Mouse (Mus musculus): ENCODE results near the gene Slco4a1.

Gene Slco4a1

DNA sequence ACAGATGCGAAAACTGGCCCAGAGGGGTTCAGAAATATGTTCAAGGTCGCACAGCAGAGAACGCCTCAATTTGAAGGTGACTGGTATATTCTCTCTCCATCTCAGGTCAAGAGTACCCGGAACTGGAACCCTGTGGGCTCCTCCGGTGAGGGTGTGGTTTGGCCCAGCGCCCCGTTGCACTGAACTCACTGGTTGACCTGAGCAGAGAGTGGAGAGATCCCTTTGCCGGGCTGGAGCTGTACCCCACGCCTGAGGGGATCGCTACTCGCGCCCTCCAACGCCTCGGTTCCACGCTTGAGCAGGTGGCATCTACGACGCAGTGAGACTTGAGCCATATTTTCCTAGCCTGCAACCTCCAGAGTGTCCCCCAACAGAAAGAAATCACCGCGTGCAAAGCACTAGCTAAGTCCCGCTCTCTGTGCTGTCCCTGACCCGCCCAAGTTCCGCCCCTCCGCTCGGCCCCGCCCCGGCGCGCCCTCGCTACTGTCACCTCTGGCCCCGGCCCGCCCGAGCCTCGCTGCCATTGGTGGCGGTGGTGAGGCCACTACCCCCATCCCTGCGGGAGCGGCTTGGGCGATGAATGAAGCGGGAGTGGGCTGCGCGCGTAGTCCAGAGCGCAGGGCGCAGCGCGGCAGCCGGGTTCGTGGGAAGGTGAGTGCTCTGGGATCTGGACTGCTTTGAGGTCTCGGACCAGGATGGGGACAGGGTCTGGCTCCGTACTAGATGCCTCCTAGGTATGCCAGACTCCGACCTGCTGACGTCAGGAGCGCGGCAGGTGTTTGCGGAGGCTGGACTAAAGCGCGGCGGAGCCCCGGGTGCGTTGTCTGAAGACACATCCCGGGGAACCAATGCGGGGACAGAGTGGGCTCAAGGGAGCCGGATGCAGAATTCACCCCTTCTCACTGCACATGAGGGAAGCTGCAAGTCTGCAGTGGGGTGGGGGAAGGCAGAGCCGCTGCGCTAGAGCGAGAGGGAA, at the start of gene Slco4a1:
Gene Slco4a1, plus strand, starts transcription at position 523 of the 976 bp plus-strand sequence.
- peak; percentile 82 to 88 for DNase-seq

DNA sequence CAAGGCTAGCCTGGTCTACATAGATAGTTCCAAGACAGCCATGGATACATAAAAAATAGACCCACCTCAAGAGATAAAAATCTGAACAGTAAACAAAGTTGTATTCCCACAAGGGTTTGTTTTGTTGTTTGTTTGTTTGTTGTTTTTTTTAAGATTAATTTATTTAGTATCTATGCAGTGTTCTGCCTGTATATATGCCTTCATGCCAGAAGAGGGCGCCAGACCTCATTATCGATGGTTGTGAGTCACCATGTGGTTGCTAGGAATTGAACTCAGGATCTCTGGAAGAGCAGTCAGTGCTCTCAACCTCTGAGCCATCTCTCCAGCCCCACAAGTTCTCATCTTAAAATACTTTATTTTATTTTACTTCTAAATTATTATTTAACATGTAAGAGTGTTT, 47.6 kb upstream of the Slco4a1 start:
- DNase-seq: no peak

DNA sequence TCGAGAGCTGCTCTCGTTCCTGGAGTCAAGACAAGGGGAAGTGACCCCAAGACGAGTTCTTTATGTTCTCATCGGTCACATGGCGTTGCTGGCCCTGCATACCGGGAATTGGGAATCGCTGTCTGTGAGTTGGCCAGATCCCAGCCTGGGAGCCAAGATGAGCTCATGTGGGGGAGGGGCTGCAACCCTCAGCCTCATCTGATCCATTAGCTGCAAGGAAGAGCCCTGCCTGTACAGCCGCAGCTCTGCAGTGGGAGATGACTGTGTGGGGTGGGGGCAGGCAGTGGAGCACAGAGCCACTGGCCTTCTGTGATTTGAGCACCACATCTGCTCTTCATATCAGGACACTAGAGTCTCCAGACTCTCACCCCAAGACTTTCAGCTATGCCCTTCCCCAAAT, 45.6 kb upstream of the Slco4a1 start:
- DNase-seq: peak; percentile 59 to 80

DNA sequence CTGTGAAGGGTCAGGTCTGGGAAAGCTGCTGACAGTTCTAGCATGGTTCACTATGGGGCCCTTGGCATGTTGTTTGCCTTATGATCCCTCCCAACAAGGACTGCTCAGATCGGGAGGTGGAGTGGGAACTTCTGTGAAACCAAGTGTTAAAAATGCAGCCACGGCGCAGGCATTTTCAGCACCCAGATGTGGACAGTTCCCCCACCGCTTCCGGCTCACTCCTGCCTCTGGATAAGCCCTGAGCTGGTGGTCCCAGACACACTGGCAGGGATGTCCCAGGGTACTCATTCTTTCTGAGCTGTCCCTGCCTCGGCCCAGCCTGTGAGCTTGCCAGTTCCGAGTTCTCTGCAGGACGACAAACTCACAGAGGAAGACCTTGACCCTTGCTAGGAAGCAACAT, 45.0 kb upstream of the Slco4a1 start:
- DNase-seq: no peak

DNA sequence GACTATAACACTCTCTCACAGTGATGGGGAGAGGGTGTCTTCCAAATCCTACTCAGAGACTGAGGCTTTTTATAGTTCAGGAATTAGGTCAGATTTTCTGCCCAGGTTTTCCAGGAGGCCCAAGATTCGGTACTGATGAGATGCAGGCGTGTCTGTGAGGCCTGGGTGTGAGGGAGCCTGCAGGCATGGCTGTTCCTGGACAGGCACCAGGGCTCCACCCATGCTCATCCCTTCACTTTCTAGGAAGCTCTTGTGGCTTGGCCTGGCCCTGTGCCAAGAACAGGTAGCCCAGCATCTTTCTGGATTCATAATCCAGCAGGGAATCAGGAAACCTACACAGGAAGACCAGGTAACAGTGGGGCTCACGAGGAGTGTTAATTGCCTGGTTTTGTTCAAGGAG, 40.4 kb upstream of the Slco4a1 start:
- DNase-seq: peak; percentile 68

DNA sequence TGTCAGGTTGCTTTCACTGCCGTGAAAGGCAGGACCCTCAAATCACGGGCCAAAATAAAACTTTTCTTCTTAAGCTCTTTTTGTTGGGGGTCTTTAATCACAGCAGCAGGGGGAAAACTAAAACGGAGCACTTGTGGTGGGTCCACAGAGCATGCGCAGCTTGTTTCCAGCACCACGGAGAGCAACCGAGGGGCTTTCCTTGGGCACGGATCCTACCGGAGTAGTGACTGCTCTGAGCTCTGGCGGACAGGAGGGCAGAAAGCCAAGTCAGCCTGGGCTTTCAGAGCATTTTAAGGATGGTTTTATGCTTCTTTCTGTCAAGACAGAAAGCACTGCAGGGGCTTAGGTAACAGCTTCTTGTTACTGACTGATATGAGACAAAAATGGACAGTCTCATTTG, 38.3 kb upstream of the Slco4a1 start:
- DNase-seq: peak; percentile 47 to 51

DNA sequence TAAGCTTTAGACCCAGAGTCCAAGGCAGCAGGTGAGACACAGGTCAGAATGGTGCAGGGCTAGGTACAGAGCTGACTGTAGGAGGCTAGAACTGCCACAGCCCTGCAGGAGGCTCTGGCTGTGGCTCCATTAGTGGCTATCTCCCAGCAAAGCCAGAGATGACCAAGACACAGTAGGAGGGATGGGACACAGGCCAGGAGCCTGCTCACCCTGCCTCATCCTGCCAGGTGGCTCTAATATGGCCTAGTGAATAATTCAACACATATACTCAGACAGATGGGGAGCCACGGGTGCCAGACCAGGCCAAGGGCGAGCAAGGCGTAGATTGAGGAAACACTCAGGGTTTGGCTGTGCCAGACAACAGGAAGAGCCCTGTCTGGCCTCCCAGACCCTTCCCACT, 35.4 kb upstream of the Slco4a1 start:
- DNase-seq: peak; percentile 88 to 89

DNA sequence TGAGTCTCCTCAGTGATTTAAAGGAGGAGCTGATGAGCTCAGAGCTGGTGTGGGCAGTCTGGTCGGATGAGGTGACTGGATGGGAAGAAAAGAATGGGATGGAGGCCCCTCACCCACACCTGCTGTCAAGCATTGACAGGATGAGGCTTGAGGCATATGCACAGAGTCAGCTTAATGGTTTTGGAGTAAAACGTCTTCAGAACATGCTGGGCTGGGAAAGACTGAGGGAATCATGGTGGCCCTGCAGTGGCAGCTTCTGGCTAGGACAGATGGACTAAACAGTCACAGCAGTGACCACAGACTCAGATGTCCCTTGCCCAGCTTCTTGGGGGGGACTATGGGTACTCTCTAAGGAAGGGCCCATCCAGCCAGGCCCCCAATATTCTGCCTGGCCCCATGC, 30.9 kb upstream of the Slco4a1 start:
- DNase-seq: peak in 1 of 2 experiments; percentile 22

DNA sequence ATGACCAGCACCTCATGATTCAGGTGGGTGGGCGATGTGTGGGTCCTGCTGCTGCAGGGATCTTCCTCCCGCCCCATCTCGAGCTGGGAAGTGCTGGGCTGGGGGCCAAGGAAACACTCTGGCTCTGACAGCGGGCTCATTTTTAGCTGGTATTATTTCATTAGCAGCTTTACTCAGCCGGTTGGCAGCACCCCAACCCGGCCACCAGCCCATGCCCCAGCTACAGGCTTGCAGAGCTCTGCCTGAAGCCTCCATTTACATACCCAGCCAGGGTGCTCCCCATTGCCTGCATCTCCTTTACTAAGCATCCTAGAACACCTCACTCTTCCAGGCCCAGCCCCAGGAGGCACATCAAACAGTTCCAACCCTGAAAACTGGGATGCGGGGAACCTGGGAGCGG, 29.0 kb upstream of the Slco4a1 start:
- peak; percentile 85 to 87 for DNase-seq

DNA sequence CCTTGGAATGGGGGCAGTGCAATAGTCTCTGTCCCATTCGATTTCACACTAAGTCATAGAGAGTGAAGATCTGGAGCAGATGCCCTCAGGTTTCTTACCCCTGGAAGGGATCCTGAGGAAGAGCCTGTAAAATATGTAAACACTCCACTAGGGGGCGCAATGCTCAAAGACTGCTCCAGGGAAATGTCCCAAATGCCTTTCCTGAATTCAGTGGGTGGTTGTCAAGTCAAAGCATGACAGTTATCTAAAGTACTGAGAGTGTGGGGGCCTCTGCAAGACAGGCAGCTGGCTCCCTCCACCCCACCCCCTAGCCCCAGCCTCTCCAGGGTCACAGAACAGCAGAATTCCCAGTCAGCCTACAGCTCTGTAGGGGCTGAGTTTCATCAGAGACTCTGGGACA, 27.7 kb upstream of the Slco4a1 start:
- DNase-seq: peak; percentile 55 to 72

DNA sequence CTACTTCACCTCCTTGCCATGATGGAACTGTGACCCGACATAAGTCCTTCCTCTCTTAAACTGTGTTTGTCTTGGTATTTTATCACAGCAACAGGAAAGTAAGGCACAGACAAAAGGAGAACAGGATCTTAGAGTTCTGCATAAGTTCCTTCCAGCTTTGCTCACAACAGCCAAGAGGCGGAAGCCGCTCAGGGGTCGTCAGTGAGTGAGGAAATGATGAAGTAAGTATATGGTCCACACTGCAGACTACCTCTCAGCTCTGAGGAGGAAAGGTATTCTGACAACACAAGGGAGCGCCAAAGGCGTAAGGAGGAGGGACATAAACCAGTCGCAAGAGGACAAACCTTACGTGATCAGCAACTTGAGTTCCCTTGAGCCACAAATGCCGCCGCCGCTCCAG, 25.4 kb upstream of the Slco4a1 start:
- DNase-seq: no peak

DNA sequence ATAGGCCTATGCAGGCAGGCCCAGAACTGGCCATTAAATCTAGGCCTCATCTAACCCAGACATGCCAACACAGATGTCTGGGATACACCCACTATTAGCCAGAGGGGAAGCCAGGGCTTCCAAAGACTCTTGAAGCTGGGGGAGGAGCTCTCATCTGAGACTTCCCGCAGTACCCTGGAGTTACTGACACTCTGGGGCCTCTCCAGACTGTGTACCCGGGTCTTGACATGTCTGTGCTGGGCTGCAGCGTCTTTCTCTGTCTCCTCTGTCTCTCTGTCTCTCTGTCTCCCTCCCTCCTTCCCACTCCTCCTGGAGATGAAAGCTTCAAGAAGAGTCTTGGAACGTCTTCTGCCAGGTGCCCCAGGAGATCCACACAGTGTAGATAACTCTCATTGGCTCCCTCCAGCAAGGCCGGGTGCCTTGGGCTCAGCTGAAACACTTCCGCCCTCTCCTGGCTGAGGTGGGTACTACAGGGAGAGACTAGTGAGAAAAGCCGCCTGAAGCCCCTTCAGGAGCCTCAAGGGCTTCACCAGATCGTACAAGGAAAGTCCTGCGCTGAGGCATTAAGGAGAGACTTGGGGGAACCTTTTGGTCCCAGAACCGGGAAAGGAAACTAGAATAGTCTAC, 23.9 kb upstream of the Slco4a1 start:
- DNase-seq: peak; percentile 96 to 99

DNA sequence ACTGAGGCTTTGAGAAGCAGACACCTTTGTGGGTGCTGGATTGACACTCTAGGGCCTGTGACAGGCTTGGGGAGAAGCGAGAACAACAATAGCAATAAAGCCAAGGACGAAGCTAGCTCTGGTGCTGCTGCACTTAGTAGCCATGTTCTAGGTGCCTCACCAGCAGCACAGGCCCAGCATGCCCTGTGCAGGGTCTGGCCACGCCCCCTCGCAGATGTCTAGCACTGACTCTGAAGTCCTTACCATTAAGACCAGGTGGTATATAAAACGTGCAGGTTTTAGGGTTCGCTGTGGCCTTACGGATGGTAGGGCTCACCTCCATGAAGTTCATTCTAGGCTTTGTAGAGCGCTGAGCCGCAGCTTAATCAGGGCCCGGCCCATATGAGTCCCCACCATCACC, 23.3 kb upstream of the Slco4a1 start:
- no peak for DNase-seq

DNA sequence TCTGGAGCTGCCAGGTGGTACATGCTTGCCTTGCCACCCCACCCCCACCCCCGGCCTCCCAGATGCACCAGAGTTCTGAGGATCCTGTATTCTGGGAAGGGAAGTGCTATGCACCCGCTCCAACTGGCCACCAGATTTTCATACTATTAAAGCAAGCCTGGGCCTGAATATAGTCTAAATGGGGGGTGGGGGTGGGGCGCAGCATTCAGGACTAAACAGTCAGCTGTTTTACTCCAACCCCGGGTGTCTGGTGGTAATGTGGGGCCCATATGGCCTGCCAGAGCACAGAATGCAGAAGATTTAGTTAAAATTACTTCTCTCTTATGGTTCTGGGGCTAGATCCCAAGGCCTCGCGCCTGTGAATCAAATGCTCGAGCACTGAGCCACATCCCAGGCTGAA, 22.7 kb upstream of the Slco4a1 start:
- no peak for DNase-seq

DNA sequence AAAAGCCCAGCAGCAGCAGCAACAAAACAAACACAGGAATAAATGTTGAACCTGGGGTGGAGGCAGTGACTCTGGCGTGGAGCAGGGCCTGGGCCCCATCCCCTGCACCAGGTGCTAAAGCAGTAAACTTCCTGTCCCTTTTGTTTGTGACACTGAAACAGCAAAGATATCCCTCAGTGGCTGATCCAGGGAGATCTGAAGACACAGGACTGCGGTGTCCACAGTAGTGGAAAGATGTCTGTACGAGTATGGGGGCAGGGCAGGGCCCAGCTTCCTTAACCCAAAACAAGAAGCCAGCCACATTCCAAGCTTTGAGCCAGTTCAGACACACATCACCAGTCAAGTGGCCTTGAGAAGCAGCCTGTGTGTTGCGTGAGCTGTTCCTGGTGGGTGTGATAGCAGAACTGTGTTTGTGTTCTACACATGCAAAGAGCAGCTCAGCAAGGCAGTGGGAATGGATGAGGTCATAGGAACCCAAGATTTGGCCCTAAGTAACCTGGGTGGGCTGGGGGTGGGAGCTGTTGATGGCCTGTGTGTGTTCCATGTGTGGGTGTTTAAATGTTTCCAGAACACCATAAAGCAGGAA, 20.6 kb upstream of the Slco4a1 start:
- DNase-seq: no peak

DNA sequence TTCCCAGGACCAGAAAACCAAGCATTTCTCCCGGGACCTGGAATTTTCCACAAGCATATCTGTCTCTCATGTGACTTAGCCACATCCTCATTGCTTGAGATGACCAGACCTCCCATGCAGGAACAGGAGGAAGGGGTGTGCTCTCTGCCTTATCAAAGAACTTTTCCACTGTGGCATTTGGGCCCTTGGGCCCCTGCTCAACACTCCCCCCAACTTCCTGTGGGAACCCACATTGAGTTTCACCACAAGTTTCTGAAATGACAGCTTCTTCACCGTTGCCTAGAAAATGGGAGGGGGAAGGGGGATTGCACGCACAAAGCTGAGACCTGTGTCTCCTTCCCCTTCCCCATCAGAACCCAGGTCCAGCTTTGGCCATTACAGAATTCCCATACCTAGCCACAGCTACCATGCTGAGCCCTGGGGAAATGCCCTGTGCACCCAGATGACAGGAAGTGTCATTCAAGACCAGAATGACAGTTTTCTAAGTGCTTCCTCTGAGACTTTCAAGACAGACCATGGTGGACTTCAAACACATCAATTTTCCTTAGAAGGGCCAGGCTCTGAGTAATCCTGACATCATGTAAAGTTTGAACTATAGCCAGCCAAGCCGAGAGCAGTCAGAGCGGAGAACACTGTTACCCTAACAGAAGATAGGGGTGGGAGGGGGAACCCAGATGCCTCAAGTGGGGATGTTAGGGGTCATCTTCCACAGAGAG, 18.7 kb upstream of the Slco4a1 start:
- no peak for DNase-seq

DNA sequence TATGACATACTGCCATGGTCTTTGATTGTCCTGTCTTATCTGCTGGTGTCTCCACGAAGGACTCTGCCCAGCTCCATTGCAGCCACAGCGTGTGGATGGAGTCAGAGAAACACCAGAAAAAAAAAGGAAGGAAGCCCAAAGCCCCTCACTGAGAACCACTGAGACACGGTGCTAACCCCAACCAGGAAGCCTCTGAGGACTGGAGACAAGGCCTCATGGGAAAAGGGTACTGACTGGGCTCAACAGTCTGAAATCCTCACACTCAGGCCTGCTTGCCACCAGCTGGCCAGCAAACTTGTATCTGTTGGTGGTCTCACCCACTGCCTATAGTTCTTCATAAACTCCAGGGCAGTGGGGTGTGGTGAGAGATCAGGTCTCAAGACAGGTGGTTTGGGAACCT, 16.3 kb upstream of the Slco4a1 start:
- DNase-seq: no peak

DNA sequence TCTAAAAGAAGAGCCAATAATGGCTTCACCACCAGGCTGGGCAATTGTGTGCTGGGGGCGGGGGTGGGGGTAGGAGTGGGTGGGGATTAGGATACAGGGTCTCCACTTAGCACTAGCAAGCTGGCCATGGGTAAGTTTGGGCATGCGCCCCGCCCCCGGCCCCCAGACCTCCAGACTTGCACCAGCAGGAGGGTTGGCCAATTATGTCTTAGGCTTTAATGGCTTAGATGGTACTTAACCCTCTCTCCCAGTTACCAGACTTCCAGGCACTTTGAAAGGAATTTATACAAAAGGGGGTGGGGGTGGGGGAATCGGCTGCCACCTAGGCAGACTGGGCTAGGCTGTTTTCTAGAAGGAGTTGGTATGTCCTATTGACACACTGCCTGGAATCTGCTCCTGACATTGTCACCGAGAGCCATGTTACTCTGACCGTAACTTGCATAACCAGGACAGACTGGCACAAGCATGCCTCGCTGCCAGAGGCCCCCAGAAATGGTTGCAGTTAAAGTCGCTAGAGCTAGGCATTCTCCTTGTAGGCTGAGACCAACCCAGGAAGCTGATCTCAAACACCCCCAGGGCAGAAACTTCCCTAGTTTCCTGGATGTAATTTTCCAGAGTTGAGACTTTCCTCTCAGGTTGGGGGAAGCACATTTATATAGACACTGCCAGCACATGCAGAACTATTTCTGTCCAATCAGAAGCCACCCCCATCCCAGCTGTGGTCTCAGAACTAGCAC, 15.3 kb upstream of the Slco4a1 start:
- DNase-seq: no peak

DNA sequence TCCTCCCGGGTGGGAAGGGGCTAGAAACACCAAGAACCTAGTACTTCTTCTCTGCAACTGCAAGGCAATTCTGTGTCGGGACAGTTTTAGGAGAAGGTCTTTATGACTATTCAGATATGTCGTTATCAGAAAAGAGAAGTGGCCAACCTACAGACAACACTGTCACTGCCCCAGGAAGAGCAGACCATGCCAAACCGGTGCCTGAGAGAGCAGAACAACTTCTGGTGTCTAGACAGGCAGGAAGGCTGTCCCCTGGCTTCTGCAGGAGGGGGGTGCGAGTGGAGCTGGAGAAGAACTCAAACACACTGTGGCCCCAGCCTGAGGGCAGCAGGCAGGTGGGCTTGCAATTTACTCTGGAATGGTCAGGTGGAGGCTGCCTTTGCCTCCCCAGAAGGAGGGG, 14.0 kb upstream of the Slco4a1 start:
- DNase-seq: no peak

DNA sequence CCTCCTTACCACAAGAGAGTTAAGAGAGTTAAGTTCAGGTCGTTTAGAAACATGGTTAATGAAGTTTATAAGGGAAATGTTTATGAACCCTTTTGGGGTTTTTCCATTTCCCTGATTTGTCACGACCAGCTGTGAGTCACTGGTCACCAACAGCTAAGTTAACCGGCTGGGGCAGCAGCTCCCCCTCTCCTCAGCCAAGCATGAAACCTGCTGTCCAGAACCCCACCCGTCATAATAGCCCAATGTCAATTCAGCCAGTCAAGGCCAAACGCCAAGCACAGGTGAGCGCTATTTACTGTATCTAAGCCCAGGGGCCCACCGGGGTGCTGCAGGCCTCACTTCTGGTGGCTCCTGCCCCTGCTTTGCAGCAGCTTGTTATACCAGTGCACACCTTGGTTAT, 12.2 kb upstream of the Slco4a1 start:
- DNase-seq: no peak

DNA sequence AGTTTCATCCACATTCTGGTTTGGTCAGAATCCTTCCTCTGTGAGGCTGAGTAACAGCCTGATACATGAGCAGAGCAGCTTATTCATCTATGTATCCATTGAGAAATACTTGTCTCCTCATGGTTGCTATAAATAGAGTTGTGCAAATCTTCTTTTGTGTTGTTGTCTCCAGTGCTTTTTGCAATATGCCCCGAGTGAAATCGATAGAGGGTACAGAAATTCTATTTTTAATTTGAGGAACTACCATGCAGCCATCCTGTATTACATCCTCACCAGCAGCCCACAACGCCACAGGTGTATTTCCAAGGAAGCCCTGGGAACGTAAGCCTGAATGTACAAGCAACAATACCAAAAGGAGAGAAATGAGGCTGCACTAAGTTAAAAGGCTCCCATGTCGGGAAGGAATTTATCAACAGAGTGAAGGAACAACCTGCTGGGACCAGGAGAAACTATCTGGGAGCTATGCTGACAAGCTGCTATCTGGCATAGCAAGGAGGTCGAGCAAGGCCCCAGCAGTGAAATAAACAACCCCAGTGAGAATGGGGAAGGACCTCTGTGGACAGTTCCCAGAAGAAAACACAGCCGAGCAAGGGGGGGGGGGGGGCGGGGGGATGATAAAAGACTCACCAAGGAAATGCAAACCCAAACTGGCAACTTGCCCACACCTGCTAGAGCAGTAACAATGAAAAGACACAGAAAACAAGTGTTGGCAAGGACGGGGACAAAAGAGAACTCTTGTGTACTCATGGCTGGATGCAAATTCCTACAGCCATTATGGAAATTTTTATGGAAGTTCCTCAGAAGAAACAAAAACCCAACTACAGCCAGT, 10.9 kb upstream of the Slco4a1 start:
- no peak for DNase-seq

DNA sequence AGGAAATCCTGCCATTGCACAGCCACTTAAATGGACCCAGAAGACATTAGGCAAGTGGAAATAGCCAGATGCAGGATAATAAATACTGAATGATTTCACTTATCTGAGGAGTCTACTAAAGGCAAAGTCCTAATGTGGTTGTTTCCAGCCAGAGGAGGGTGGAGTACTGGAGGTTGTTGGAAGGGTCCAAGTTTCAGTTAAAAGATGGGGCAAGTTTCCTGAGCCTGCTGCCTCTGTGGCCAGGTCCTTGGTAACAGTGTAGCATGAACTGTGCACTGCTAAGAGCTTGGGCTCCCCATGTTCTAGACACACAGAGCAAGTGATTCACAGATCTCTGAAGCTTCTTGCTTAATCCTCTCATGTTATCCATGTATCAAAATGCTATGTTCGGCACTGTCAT, 10.1 kb upstream of the Slco4a1 start:
- no peak for DNase-seq
